Mouse (Mus musculus) lung, embryonic 15.5 days (tissue): Measurements from ENCODE around the gene R3hdm2. TPM values are rescaled to one million over a fixed set of nuclear protein-coding genes. Genes with fewer than 3 reads are reported as not detected.

Experiments
- ATAC-seq: fragments of 200-750 bp; cut with Nextera tagmentation; 2 replicates; pipeline ENCODE4 v1.8.0; 2017; ENCODE audit warnings: moderate number of reproducible peaks, borderline replicate concordance; ENCODE audit not compliant: low FRiP score, low TSS enrichment; ENCODE audit errors: extremely low read depth
- H3K27ac ChIP-seq: fragments of 300-500 bp; sonication (generic); 2 replicates; pipeline ENCODE4 v1.5.1; 2015; ENCODE audit warnings: moderate library complexity, mild to moderate bottlenecking, inconsistent platforms
- H3K27me3 ChIP-seq: fragments of 300-500 bp; sonication (generic); 2 replicates; pipeline ENCODE4 v1.6.1; 2015; ENCODE audit warnings: inconsistent platforms
- H3K36me3 ChIP-seq: fragments of 300-500 bp; sonication (generic); 2 replicates; pipeline ENCODE4 v1.6.1; 2015; ENCODE audit warnings: inconsistent platforms
- H3K4me1 ChIP-seq: fragments of 300-500 bp; sonication (generic); 2 replicates; pipeline ENCODE4 v1.6.1; 2015; ENCODE audit warnings: inconsistent platforms
- H3K4me2 ChIP-seq: fragments of 300-500 bp; sonication (generic); 2 replicates; pipeline ENCODE4 v1.6.1; 2015; ENCODE audit warnings: inconsistent platforms, mild to moderate bottlenecking, moderate library complexity
- H3K4me3 ChIP-seq: fragments of 300-500 bp; sonication (generic); 2 replicates; pipeline ENCODE4 v1.5.1; 2015; ENCODE audit warnings: mild to moderate bottlenecking, inconsistent platforms
- H3K9ac ChIP-seq: fragments of 300-500 bp; sonication (generic); 2 replicates; pipeline ENCODE4 v1.6.1; 2015; ENCODE audit warnings: inconsistent platforms
- H3K9me3 ChIP-seq: fragments of 300-500 bp; sonication (generic); 2 replicates; pipeline ENCODE4 v1.6.1; 2016; ENCODE audit warnings: inconsistent platforms
- WGBS: fragments of 180-500 bp; shearing (Covaris S2); methylation state at CpG from one replicate; pipeline ENCODE4 v1.1.7; 2015; 5-methylcytosine and 5-hydroxymethylcytosine counted together
- polyA plus RNA-seq: library from polyadenylated mRNA; unstranded; fragments of >200 nt; fragmentation: Nextera tagmentation; extraction: Ambion mirVana; gene quantifications from 2 replicates; pipeline ENCODE4 v1.2.1, GENCODE M21; 2015

Gene R3hdm2
- polyA plus RNA-seq, 1 experiment from 2014 or later: 30.1 TPM

- no peaks in the 10 kb centered on the region for H3K9me3 ChIP-seq
- H3K27ac ChIP-seq: no peak overlapping the region
- H3K4me3 ChIP-seq: no peak overlapping the region
- peaks cover 68% of the 10 kb centered on the region for H3K36me3 ChIP-seq
- H3K4me1 ChIP-seq: no peaks in the 10 kb centered on the region
- no peaks in the 10 kb centered on the region for H3K27me3 ChIP-seq
- H3K4me2 ChIP-seq: no peak overlapping the region
- WGBS: 63% methylated on average over 6 of the region's 6 CpGs
- ATAC-seq: no peak
- H3K9ac ChIP-seq: no peak overlapping the region
Observed at GRCm38 (mm10) chr10:127542720-127543119, 162.6 kb downstream of the R3hdm2 start.

- H3K27ac ChIP-seq: no peak overlapping the region
- H3K9me3 ChIP-seq: no peaks in the 10 kb centered on the region
- no peak overlapping the region for H3K4me2 ChIP-seq
- ATAC-seq: no peak
- no peaks in the 10 kb centered on the region for H3K4me1 ChIP-seq
- peaks cover 71% of the 10 kb centered on the region for H3K36me3 ChIP-seq
- no peak overlapping the region for H3K9ac ChIP-seq
- H3K27me3 ChIP-seq: no peaks in the 10 kb centered on the region
- no peak overlapping the region for H3K4me3 ChIP-seq
- WGBS: 75% methylated on average over 3 of the region's 3 CpGs
Observed at GRCm38 (mm10) chr10:127543916-127544315, 163.8 kb downstream of the R3hdm2 start.

- Histone ChIP-seq H3K9me3 (no peaks in the 10 kb centered on the region), H3K36me3 (peaks cover 70% of the 10 kb centered on the region), H3K27me3 (no peaks in the 10 kb centered on the region), H3K4me2 (no peak overlapping the region), H3K4me3 (no peak overlapping the region), H3K9ac (no peak overlapping the region), H3K4me1 (no peaks in the 10 kb centered on the region), H3K27ac (no peak overlapping the region)
- ATAC-seq: no peak
- WGBS: 83% methylated on average over 20 of the region's 20 CpGs
Observed at GRCm38 (mm10) chr10:127544375-127544774, 164.2 kb downstream of the R3hdm2 start.

GRCm38 (mm10) chr10:127546505-127546904 is 166.4 kb downstream of the R3hdm2 start:
- H3K9ac ChIP-seq: no peak overlapping the region
- no peak overlapping the region for H3K4me2 ChIP-seq
- H3K9me3 ChIP-seq: no peaks in the 10 kb centered on the region
- no peak overlapping the region for H3K4me3 ChIP-seq
- H3K27me3 ChIP-seq: no peaks in the 10 kb centered on the region
- no peaks in the 10 kb centered on the region for H3K4me1 ChIP-seq
- no peak for ATAC-seq
- H3K36me3 ChIP-seq: peaks cover 76% of the 10 kb centered on the region
- WGBS: 87% methylated on average over 7 of the region's 7 CpGs
- no peak overlapping the region for H3K27ac ChIP-seq

GRCm38 (mm10) chr10:127548236-127548635 is 168.1 kb downstream of the R3hdm2 start:
- no peak overlapping the region for H3K27ac ChIP-seq
- no peak overlapping the region for H3K4me3 ChIP-seq
- H3K9ac ChIP-seq: no peak overlapping the region
- H3K4me2 ChIP-seq: no peak overlapping the region
- H3K36me3 ChIP-seq: peaks cover 77% of the 10 kb centered on the region
- no peak for ATAC-seq
- 95% methylated on average over 15 of the region's 15 CpGs for WGBS
- no peaks in the 10 kb centered on the region for H3K27me3 ChIP-seq
- H3K9me3 ChIP-seq: no peaks in the 10 kb centered on the region
- no peaks in the 10 kb centered on the region for H3K4me1 ChIP-seq

Other genes with a start within 250 kb of the R3hdm2 start
- 2.8 and 3.6 TPM in 2 replicates for gene B4galnt1, start 215.1 kb upstream of the R3hdm2 start, polyA plus RNA-seq
- 0.86 and 0.93 TPM in 2 replicates for gene Slc26a10, start 199.7 kb upstream of the R3hdm2 start, polyA plus RNA-seq
- 55.4 and 59.0 TPM in 2 replicates for gene Arhgef25, start 190.2 kb upstream of the R3hdm2 start, polyA plus RNA-seq
- gene Dtx3, start 184.6 kb upstream of the R3hdm2 start, polyA plus RNA-seq: 73.9 and 82.6 TPM in 2 replicates
- gene Pip4k2c, start 168.7 kb upstream of the R3hdm2 start, polyA plus RNA-seq: 24.4 and 27.2 TPM in 2 replicates
- gene Kif5a, start 117.0 kb upstream of the R3hdm2 start, polyA plus RNA-seq: 0.70 and 1.3 TPM in 2 replicates
- gene Dctn2, start 114.0 kb upstream of the R3hdm2 start, polyA plus RNA-seq: 184 and 189 TPM in 2 replicates
- 13.3 and 18.8 TPM in 2 replicates for gene Mbd6, start 91.3 kb upstream of the R3hdm2 start, polyA plus RNA-seq
- 104 and 108 TPM in 2 replicates for gene Mars, start 68.5 kb upstream of the R3hdm2 start, polyA plus RNA-seq
- gene Arhgap9, start 58.4 kb upstream of the R3hdm2 start, polyA plus RNA-seq: 3.5 and 6.9 TPM in 2 replicates
- 10.4 and 11.5 TPM in 2 replicates for gene Gli1, start 38.4 kb upstream of the R3hdm2 start, polyA plus RNA-seq
- not detected in 2 replicates for gene Inhbe, start 25.9 kb upstream of the R3hdm2 start, polyA plus RNA-seq
- gene Inhbc, start 9.9 kb upstream of the R3hdm2 start, polyA plus RNA-seq: 0.07 TPM in 1 of 2 replicates, not detected in the other
- gene Stac3, start 121.4 kb downstream of the R3hdm2 start, polyA plus RNA-seq: 0.64 and 1.0 TPM in 2 replicates
- gene Ndufa4l2, start 134.6 kb downstream of the R3hdm2 start, polyA plus RNA-seq: 89.4 and 100 TPM in 2 replicates
- gene Shmt2, start 142.1 kb downstream of the R3hdm2 start, polyA plus RNA-seq: 110 and 111 TPM in 2 replicates
- gene Nxph4, start 154.2 kb downstream of the R3hdm2 start, polyA plus RNA-seq: 1.3 and 1.9 TPM in 2 replicates
- gene Lrp1, start 240.8 kb downstream of the R3hdm2 start, polyA plus RNA-seq: 72.6 and 73.6 TPM in 2 replicates